Mouse (Mus musculus): ENCODE measurements around the gene H2-M10.1.
"Not testable (repeated sequence)": the region's sequence is repeated elsewhere in the genome, so short reads cannot be mapped to it uniquely, and the experiment has no call there.

DNA sequence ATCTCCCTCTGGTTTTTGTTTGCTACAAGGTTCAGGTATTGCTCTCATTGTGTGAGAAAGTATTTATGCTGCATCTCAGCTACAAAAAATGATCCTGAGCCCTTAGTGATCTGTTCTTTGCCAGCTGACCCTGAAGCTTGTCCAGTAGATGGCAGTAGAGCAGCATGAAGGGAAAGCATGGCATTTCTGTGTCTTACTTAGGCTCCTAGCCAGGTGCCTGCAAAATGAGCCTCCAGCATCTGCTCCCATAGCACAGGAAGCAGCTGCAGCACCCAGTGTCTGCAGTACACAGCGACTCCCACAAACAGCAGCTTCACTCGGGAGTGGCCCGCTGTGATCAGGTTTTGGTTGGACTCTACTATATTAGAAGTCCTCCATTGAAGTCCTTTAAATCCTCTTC lies 17.1 kb downstream of the H2-M10.1 start:
- peak; percentile 70 for TF ChIP-seq CTCF (IDR thresholded peaks at IDR 0.05; ENCODE audit: low read depth)
- TF ChIP-seq EP300 (IDR thresholded peaks at IDR 0.05; ENCODE audit: low read depth) = not testable (repeated sequence)
